Mouse (Mus musculus) MEL-GATA-1-ER (cell line): ENCODE results near the gene Plk5.

ENCODE experiments used
- DNase-seq: peaks from one replicate; pipeline ENCODE4 v3.0.0-alpha.2; 2012; ENCODE audit warnings: low read depth; ENCODE audit errors: extremely low read depth

The Plk5 gene

GRCm38 (mm10) chr10:80356001-80356682 is at the start of gene Plk5:
Gene Plk5, plus strand, starts transcription at chr10:80356459.
- no peak for DNase-seq

GRCm38 (mm10) chr10:80311560-80311959 is 44.7 kb upstream of the Plk5 start:
- DNase-seq = no peak

- no peak for DNase-seq
Observed at GRCm38 (mm10) chr10:80312586-80313504, 43.4 kb upstream of the Plk5 start.

GRCm38 (mm10) chr10:80313627-80314201 is 42.5 kb upstream of the Plk5 start:
- no peak for DNase-seq

DNA sequence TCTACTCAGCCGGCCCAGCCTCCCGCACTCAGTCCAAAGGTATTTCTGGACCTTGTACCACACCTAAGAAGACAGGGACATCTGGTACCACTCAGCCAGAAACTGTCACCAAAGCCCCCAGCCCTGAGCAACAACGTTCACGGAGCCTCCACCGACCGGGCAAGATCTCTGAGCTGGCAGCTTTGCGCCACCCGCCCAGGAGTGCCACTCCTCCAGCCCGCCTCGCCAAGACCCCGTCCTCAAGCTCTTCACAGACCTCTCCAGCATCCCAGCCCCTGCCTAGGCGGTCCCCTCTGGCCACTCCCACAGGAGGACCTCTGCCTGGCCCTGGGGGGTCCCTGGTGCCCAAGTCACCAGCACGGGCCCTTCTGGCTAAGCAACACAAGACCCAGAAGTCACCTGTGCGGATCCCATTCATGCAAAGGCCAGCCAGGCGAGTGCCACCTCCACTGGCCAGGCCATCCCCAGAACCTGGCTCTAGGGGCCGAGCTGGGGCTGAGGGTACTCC is 41.7 kb upstream of the Plk5 start:
- DNase-seq = no peak

DNA sequence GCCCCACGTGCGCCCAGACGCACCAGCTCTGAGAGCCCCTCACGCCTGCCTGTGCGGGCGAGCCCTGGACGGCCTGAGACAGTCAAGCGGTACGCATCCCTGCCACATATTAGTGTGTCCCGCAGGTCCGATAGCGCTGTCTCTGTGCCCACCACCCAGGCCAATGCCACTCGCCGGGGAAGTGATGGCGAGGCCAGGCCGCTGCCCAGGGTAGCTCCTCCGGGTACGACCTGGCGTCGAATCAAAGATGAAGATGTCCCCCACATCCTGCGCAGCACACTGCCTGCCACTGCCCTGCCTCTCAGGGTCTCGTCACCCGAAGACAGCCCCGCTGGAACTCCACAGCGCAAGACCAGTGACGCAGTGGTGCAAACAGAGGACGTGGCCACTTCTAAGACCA is 40.9 kb upstream of the Plk5 start:
- no peak for DNase-seq

- DNase-seq = no peak
Observed at GRCm38 (mm10) chr10:80316359-80316781, 39.9 kb upstream of the Plk5 start.

GRCm38 (mm10) chr10:80317011-80317410 is 39.2 kb upstream of the Plk5 start:
- DNase-seq = no peak

DNA sequence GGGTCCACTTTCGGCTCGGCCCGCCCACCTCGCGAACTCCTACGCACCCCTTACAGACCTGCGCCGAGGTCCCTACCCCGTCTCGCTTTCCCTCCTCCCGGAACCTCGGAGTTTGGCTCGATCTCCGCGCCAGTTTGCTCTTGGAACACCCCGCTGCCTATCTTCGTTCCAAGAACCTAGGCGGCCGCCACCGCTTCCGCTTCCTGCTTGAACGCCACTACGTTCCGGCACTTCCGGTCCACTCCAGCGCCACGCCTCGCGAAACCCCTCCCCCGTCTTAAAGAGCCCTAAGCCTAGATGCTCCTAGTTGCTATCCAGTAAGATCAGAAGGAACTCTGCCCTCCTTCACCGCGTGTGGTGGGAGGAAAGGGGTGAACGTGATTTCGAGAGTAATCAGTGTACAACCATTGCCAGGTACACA is 35.9 kb upstream of the Plk5 start, which contains the start of gene 2310011J03Rik:
Gene 2310011J03Rik, minus strand, starts transcription at position 198 of the 421 bp plus-strand sequence.
- DNase-seq = peak; percentile 86

DNA sequence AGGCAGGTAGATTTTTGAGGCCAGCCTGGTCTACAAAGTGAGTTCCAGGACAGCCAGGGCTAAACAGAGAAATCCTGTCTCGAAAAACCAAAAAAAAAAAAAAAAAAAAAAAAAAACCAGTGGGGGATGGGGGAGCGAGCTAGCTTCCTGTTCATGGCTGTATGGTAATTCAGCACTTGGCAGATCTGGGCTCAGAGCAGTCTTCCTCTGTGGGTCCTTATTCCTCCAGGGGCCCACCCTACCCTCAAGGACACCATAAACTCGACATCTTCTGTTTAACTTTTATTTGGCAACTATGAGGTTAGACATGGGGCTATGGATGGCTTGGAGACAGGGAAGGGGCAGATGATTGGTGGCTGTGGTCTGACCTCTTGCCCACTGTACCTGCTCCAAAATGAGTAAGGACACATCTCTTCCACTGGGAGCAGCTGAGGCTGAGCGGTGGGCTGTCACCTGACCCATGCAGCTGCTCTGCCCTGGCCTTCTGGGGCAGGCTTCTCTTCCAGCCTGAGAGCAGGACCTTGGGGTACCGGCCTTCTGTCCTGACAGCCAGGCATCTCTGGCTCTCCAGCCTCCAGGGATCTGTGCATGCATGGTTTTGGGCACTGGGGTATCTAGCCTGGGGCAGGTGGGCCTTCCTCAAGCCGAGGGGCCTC is 35.1 kb upstream of the Plk5 start:
- DNase-seq = no peak

- no peak for DNase-seq
Observed at GRCm38 (mm10) chr10:80321670-80322581, 34.3 kb upstream of the Plk5 start.

DNA sequence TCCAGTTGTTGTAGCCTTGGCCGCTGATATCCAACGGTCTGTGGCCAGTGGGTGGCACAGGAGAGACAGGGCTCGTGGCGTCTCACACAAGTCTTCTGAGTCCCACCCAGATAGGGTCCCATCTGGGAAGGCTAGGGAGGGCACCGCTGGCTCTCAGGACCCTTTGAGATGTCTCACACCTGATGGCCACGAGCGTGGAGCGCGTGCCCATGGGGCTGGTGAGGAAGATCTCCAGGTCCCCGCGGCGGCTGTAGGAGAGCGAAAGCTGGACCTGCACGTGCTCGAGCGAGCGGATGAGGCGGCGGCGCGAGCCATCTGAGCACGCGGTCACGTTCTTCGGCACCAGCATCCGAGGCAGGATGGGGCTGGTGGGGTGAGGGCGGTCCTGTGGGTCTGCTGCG is 33.4 kb upstream of the Plk5 start:
- no peak for DNase-seq

DNA sequence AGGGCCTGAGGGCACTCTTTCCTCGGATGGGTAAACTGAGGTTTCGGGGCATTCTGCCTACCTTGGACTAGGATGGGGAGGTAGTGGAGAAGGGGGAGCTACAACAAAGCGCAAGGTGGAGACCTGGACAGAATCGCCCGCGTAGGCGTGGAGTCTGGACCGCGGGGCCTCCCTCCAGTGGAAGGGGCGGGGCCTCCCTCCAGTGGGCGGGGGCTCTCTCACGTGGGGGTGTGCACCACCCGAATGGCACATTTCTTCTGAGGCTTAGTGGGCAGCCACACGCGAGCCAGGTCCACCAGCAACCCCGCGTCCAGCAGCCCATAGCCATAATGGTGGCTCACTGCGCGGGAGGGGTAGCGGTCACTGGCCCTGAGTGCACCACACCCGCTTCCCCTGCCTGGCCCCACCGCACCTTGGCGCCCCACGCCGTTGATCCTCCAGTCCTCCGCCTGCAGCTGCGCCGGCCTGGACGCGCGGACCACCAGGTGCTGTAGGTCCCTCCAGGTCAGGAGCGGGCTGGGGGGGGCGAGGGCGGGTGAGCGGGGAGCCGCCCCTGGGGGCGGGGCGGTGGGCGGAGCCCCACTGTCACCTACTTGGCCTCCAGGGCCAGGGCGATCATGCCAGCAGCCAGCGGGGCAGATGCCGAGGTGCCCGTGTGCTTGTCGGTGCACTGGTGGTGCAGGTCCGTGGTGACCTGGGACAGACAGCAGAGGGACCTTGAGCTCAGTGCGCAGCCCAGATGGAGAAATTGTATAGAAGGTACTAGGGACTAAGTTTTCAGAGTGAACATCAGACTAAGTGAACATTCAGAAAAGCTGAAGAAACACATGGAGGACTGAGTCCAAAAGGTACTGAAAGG is 32.8 kb upstream of the Plk5 start:
- no peak for DNase-seq

- peak; percentile 77 for DNase-seq
Observed at GRCm38 (mm10) chr10:80324120-80325037, 31.9 kb upstream of the Plk5 start.

DNA sequence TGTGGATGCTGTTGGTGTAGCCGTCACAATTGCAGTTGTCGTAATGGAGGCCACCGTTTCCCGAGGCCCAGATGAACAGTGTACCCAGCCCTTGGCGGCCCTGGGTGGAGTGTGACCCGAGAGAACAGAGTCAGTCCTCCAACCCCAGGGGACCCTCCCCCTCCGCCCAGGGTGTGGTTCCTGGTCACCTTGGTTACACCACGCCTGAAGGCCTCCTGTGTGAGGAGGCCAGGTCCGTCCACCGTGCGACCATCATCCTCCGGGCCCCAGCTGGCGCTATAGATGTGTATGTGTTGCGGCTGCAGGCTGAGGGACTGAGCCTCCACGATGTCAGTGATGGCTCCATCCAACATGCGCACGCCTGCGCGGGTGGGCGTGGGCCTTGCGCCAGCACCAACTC is 31.2 kb upstream of the Plk5 start:
- DNase-seq = no peak

DNA sequence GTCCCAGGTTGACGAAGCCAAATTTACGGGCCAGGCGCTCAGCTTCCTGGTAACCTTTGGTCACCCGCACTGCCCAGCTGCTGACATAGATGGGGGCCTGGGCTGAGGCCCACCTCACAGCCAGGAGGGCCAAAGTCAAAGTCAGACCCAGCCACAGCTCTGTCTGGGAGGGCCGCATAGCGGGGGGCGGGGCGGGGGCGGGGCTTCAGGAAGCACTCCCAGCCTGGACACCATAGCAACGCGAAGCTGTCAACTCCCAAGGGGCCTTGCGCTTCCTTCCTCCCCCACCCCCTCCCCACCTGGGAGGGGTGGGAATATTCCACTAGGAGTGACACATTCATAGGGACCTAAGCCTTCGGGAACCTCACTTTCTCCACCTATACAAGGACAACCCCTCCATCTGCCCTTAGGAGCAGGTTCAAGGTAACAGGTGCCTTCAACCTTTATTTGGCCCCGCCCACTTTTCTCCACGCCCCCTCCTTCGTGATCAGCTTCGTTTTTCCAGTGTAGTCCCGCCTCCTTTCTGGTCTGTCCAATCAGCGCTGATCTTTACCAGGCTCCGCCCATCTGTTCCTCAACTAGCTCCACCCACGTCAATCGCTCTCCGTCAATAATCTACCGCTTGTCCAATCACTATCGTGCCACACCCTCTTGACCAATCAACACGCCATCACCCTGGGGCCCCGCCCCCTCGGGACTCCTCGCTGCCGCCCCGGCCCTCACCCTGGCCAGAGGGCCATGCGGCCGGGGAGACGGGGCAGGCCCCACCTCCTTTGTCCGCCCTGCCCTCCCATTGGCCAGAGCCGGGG is 26.8 kb upstream of the Plk5 start, which contains the start of the genes Pcsk4 and Reep6:
Gene Pcsk4, minus strand, starts transcription at position 226 of the 809 bp plus-strand sequence.
Gene Reep6, plus strand, starts transcription at position 681 of the 809 bp plus-strand sequence.
- peak; percentile 94 for DNase-seq

- DNase-seq = no peak
Observed at GRCm38 (mm10) chr10:80330084-80330483, 26.2 kb upstream of the Plk5 start.
